Mouse (Mus musculus) c-Kit-negative CD71-positive TER-119-positive erythroid progenitor cells, embryonic 14.5 days (primary cell): Measurements from ENCODE around the gene Cabin1.

ENCODE experiments used
- DNase-seq: peaks from one replicate; pipeline ENCODE4 v3.0.0-alpha.2; 2013; ENCODE audit warnings: low read depth, low spot score

The Cabin1 gene

GRCm38 (mm10) chr10:75637711-75638110 is 126.4 kb downstream of the Cabin1 start:
- no peak for DNase-seq

- no peak for DNase-seq
These were observed 127.9 kb downstream of the Cabin1 start for GRCm38 (mm10) chr10:75636084-75636786.

GRCm38 (mm10) chr10:75635693-75636055 is 128.5 kb downstream of the Cabin1 start:
- peak; percentile 81 for DNase-seq

- DNase-seq = no peak
These were observed 129.0 kb downstream of the Cabin1 start for GRCm38 (mm10) chr10:75635019-75635692.

- DNase-seq = no peak
These were observed 129.5 kb downstream of the Cabin1 start for GRCm38 (mm10) chr10:75634610-75635009.

GRCm38 (mm10) chr10:75633576-75634139 is 130.5 kb downstream of the Cabin1 start:
- no peak for DNase-seq

GRCm38 (mm10) chr10:75633048-75633447 is 131.1 kb downstream of the Cabin1 start:
- no peak for DNase-seq

- no peak for DNase-seq
These were observed 131.5 kb downstream of the Cabin1 start for GRCm38 (mm10) chr10:75632633-75633032.

- DNase-seq = no peak
These were observed 136.7 kb downstream of the Cabin1 start for GRCm38 (mm10) chr10:75627490-75627889.

GRCm38 (mm10) chr10:75626991-75627390 is 137.2 kb downstream of the Cabin1 start:
- no peak for DNase-seq

GRCm38 (mm10) chr10:75625920-75626319 is 138.2 kb downstream of the Cabin1 start:
- no peak for DNase-seq

- DNase-seq = no peak
These were observed 143.3 kb downstream of the Cabin1 start for GRCm38 (mm10) chr10:75620818-75621217.

- DNase-seq = no peak
These were observed 148.1 kb downstream of the Cabin1 start for GRCm38 (mm10) chr10:75616044-75616443.

GRCm38 (mm10) chr10:75610486-75610885 is 153.7 kb downstream of the Cabin1 start:
- no peak for DNase-seq

- DNase-seq = no peak
These were observed 155.2 kb downstream of the Cabin1 start for GRCm38 (mm10) chr10:75608975-75609374.

- no peak for DNase-seq
These were observed 156.9 kb downstream of the Cabin1 start for GRCm38 (mm10) chr10:75607253-75607652.

- no peak for DNase-seq
These were observed 158.8 kb downstream of the Cabin1 start for GRCm38 (mm10) chr10:75605162-75605846.

GRCm38 (mm10) chr10:75600189-75600730 is 163.9 kb downstream of the Cabin1 start:
- DNase-seq = no peak
